Mouse (Mus musculus) adrenal gland, postnatal 14 days (tissue): ENCODE data around the gene Zbtb34. TPM values are rescaled to one million over a fixed set of nuclear protein-coding genes. Genes with fewer than 3 reads are reported as not detected.

ENCODE experiments used
- microRNA-seq, 2 experiments: library from miRNA; unstranded; fragments of <30 nt; microRNA quantifications; one replicate each; pipeline ENCODE4 v1.2.0; 2021
- total RNA-seq: library from RNA; stranded (reverse); gene quantifications from 2 replicates; pipeline ENCODE4 v1.2.3, GENCODE M21; 2021

Gene Zbtb34
- total RNA-seq, 1 experiment from 2014 or later, result 12.7 TPM

Small RNA genes within 50 kb of the gene (microRNA-seq; reads per million reads assigned to microRNA genes)
- gene Gm25998, result 0 reads per million in 2 experiments

Other genes starting within 250 kb of the Zbtb34 start
- 35.6 and 36.8 TPM in 2 replicates for gene Angptl2, start 215.3 kb downstream of the Zbtb34 start, total RNA-seq
- 3.7 and 5.2 TPM in 2 replicates for gene Ralgps1, start 59.8 kb downstream of the Zbtb34 start, total RNA-seq
- 22.1 and 22.2 TPM in 2 replicates for gene Zbtb43, start 37.2 kb upstream of the Zbtb34 start, total RNA-seq
- not detected in 2 replicates for gene Lmx1b, start 209.2 kb upstream of the Zbtb34 start, total RNA-seq